In the genomic region with DNA sequence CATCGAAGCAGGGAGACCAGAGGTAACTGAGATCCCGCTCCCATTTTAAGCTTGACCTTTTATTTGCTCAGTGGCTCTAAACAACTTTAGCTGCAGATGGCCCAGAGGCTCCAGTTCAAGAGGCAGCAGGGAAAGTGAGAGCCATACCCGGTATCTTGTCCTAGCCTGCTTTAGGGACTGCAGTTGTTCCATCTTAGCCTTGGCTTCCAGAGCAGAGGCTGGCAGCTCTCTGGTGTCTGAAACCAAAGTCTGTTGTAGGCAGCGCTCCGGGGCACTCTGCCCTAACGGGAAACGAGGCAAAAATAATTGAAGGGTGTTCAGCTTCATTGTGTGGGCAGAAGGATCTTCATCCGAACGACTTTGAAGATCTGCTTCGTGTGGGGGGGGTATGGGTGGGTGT, we compare ENCODE assay signal across 12 mouse cellular contexts.
"Had no signal": no experiment of that assay in that cellular context is flagged by ENCODE, and none has a peak within 500 bp of the region (broad histone marks: within the 10 kb centered on the region; RNA-seq: fewer than 3 reads in every experiment).

No protein-coding gene starts in this region.

- ATAC-seq: liver, postnatal 0 days; midbrain, embryonic 13.5 days; midbrain, embryonic 16.5 days had no signal

- DNase-seq: kidney, postnatal 10 days; kidney, postnatal 36 days; layer of hippocampus, postnatal 36 days; liver, postnatal 0 days; lung, postnatal 10 days; lung, postnatal 36 days; retina, postnatal 1 day; right cerebral cortex, postnatal 25 days; thymus, adult 18-20 months; thymus, postnatal 36 days had no signal
